Mouse (Mus musculus): ENCODE measurements around the gene Tmem235. TPM values are rescaled to one million over a fixed set of nuclear protein-coding genes. Genes with fewer than 3 reads are reported as not detected.

Gene Tmem235
- polyA plus RNA-seq, 1 experiment: not detected

DNA sequence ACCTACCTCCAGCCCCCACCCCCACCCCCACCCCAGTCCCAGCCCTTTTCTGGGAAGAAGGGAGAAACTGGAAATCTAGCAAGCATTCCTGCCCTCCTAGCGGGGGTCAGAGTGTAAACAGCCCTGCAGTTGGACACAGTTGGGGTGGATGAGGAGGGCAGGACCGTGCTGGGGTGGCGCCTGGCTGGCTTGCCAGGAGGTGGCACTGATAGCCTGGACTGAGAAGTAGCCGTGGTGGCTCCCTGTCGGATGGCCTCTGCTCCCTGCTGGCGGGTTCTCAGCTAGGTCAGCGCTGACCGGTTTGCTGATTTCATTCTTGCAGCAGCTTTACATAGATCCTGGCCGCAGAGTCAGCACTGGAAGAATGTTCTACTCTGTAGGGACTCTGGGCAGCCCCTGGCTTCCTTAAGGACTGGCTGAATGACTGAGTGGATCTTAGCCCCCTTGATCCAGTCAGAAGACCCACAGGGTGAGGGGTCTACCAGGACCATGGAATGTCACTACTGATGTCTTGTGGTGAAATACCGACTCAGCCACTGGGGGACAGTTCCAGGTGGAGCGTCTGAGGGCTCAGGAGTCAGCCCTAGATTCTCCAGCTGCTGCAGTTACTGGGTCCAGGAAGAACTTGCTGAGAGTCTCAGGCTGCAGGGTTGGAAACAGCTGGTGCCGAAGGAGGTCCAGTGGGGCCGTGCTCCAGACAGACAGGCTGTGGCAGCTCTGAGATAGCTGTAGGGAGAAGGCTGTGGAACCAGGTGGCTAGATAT is 30.1 kb downstream of the Tmem235 start:
- no peak for DNase-seq (ENCODE audit: low spot score)

GRCm38 (mm10) chr11:117891581-117892175 is 31.1 kb downstream of the Tmem235 start:
- no peak for DNase-seq (ENCODE audit: low spot score)

DNA sequence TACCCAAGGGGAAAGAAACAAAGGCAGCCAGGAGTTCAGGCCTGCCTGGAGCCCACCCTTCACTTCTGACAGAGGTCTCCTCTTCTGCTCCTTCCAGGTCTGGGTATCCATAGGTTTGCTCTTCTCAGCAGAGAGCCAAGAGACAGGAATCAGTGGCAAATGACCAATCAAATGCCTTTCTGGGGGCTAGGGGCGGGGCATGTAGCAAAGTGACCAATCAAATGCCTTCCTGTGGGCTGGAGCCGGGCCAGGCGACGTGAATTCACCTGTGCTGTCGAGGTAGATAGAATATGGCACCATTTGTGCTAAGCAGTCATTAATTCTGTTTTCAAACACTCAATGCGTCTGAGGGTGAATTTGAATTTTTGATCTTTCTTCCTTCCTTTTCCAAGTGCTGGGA is 31.6 kb downstream of the Tmem235 start:
- no peak for DNase-seq (ENCODE audit: low spot score)

DNA sequence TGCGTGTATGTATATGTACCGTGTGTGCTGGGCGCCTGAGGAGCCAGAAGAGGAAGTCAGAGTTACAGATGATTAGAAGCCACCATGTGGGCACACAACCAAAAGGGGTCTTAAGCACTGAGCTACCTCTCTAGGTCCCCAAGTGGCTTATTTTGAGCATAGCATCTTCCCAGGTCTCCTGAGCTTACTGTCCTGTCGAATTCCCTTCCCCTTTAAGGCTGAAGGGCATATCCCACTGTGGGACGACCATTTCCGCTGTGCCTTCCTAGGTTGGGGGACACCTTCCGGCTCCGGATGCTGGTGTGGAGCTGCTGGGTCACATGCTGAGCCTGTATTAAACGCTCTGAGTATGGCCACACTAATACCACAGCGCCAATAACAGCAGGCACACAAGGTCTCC is 34.1 kb downstream of the Tmem235 start:
- DNase-seq (ENCODE audit: low spot score): no peak

GRCm38 (mm10) chr11:117896533-117896932 is 36.0 kb downstream of the Tmem235 start:
- DNase-seq (ENCODE audit: low spot score): no peak

DNA sequence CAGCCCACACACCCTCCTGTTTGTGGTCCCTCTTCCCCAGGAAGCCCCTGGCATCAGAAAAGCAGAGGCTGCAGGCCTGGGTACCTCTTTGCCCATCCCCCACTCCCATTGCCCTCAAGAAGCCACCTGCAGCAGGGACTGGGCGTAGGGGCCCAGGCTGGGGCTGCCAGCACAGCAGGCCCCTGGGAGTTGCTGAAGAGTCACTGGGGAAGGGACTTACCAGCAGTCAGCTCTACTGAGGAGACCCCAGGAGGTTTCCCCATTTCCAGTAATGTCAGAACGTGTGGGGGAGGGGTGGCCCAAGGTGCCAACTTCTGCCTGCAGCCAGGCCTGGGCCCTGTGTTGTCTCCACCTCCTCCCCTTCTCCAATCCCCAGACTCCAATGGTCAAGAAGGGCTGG is 41.7 kb downstream of the Tmem235 start:
- DNase-seq (ENCODE audit: low spot score): no peak

GRCm38 (mm10) chr11:117904442-117904841 is 43.9 kb downstream of the Tmem235 start:
- DNase-seq (ENCODE audit: low spot score): no peak

- DNase-seq (ENCODE audit: low spot score): no peak
These were observed 48.8 kb downstream of the Tmem235 start for GRCm38 (mm10) chr11:117909337-117909736.

DNA sequence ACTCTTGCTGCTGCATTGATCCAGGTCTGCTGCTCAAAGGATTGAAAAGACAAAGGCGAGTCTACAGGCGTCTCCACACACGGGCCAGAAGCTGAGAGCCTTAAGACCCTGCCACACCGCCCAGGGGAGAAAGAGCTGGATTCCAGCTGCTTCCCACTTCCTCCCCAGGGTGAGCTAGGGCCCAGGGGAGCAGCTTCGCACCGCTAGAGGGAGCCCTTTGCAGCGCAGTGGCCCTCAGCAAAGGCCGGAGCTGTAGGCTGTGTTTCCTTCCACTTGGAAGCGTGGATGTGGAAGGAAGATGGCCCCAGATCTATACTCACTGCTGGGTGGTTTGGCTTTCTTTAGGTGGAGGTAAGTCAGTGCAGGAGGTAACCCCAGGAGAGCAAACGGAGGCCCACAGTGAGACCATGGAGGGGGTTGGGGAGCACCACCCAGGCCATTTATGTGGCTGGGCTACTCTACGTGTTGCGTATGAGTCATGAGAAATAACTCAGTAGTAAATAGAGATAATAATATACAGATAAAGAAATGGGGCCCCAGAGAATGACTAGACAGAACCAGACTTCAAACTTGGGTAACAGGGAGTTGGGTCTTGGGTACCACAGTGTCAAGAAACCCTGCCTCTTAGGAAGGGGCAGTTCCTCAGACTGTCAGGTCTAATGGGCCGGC is 52.3 kb downstream of the Tmem235 start:
- DNase-seq (ENCODE audit: low spot score): peak; percentile 64

DNA sequence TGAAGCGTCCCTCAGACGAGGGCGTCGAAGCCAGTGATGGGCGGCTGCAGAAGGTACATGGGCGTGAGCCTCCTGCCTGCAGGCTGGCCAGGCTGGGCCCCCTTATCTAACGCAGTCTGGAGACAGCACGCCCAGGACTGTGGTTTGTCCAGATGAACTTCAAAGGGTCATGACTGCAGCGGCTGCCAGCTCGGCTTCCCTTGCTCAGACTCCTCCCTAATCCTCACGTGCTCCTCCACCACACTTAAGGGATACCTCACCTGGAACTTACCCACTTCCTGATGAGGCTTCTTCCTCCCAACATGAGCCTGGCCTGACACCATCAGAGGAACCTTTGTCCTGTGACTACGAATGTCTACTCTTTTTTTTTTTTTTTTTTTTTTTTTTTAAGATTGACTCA is 54.0 kb downstream of the Tmem235 start:
- no peak for DNase-seq (ENCODE audit: low spot score)

Other genes with a start within 250 kb of the Tmem235 start
- 11.9 and 19.1 TPM in 2 replicates for gene Tnrc6c, start 206.5 kb upstream of the Tmem235 start, polyA plus RNA-seq (2012; rRNA removed)
- 3.1 and 3.4 TPM in 2 replicates for gene Tmc8, start 78.7 kb upstream of the Tmem235 start, polyA plus RNA-seq (2012; rRNA removed)
- 48.2 and 55.4 TPM in 2 replicates for gene Tmc6, start 78.6 kb upstream of the Tmem235 start, polyA plus RNA-seq (2012; rRNA removed)
- 0.06 TPM in 1 of 2 replicates, not detected in the other for gene 6030468B19Rik, start 63.1 kb upstream of the Tmem235 start, polyA plus RNA-seq (2012; rRNA removed)
- gene Gm20708, start 51.1 kb upstream of the Tmem235 start, polyA plus RNA-seq (2012; rRNA removed): 0.22 TPM in 1 of 2 replicates, not detected in the other
- gene Syngr2, start 51.1 kb upstream of the Tmem235 start, polyA plus RNA-seq (2012; rRNA removed): 90.0 and 106 TPM in 2 replicates
- 11.8 and 13.1 TPM in 2 replicates for gene Afmid, start 34.8 kb upstream of the Tmem235 start, polyA plus RNA-seq (2012; rRNA removed)
- gene Tk1, start 34.7 kb upstream of the Tmem235 start, polyA plus RNA-seq (2012; rRNA removed): 6.5 and 8.8 TPM in 2 replicates
- 3.3 and 4.3 TPM in 2 replicates for gene Birc5, start 11.5 kb upstream of the Tmem235 start, polyA plus RNA-seq (2012; rRNA removed)
- gene Tha1, start 12.7 kb downstream of the Tmem235 start, polyA plus RNA-seq (2012; rRNA removed): 13.7 and 16.3 TPM in 2 replicates
- 7.8 and 9.8 TPM in 2 replicates for gene Socs3, start 109.3 kb downstream of the Tmem235 start, polyA plus RNA-seq (2012; rRNA removed)
- gene Pgs1, start 125.5 kb downstream of the Tmem235 start, polyA plus RNA-seq (2012; rRNA removed): 24.6 and 31.2 TPM in 2 replicates

Data from urinary bladder, adult 2 months (tissue).